ENCODE assay signal across 24 mouse cellular contexts in genomic region chr3:54076461-54076860, GRCm38 (mm10).
DNase-seq lines count a peak whose midpoint lies in the region; ATAC-seq lines count a peak whose summit lies in the region.
"Had no signal": no experiment of that assay in that cellular context is flagged by ENCODE, and none has a peak within 500 bp of the region (broad histone marks: within the 10 kb centered on the region; RNA-seq: fewer than 3 reads in every experiment).

No protein-coding gene starts in this region.

- H3K4me3 ChIP-seq in hindbrain, embryonic 12.5 days: no peak overlapping the region
- H3K4me3 ChIP-seq in hindbrain, embryonic 13.5 days: no peak overlapping the region
- no peak overlapping the region for H3K4me3 ChIP-seq in intestine, embryonic 16.5 days (ENCODE audit: low read length)
- H3K4me3 ChIP-seq in stomach, embryonic 14.5 days (ENCODE audit: low read depth, low read length): no peak overlapping the region
- no peak overlapping the region for H3K4me3 ChIP-seq in stomach, embryonic 16.5 days (replicated peaks; ENCODE audit: low read length)
- H3K4me3 ChIP-seq: embryonic facial prominence, embryonic 12.5 days; embryonic facial prominence, embryonic 15.5 days; erythroblast, embryonic 14.5 days; forebrain, embryonic 10.5 days; forebrain, embryonic 12.5 days had no signal

- no peaks in the 10 kb centered on the region for H3K9me3 ChIP-seq in hindbrain, embryonic 12.5 days (replicated peaks)
- no peaks in the 10 kb centered on the region for H3K9me3 ChIP-seq in hindbrain, embryonic 13.5 days
- no peaks in the 10 kb centered on the region for H3K9me3 ChIP-seq in intestine, embryonic 16.5 days (ENCODE audit: control insufficient read depth, low read length)
- H3K9me3 ChIP-seq in stomach, embryonic 14.5 days (ENCODE audit: control insufficient read depth, low read depth, low read length): no peaks in the 10 kb centered on the region
- H3K9me3 ChIP-seq in stomach, embryonic 16.5 days (replicated peaks; ENCODE audit: control insufficient read depth, low read length): no peaks in the 10 kb centered on the region
- H3K9me3 ChIP-seq: embryonic facial prominence, embryonic 12.5 days; embryonic facial prominence, embryonic 15.5 days; forebrain, embryonic 10.5 days; forebrain, embryonic 12.5 days had no signal

- H3K9ac ChIP-seq in hindbrain, embryonic 12.5 days: peak overlapping the region; percentile 32; the same call in 1 of the 2 replicates
- H3K9ac ChIP-seq in hindbrain, embryonic 13.5 days: no peak overlapping the region
- no peak overlapping the region for H3K9ac ChIP-seq in intestine, embryonic 16.5 days (ENCODE audit: low read depth, low read length)
- no peak overlapping the region for H3K9ac ChIP-seq in stomach, embryonic 14.5 days (replicated peaks; ENCODE audit: low read depth, low read length)
- H3K9ac ChIP-seq in stomach, embryonic 16.5 days (ENCODE audit: low read length): no peak overlapping the region
- H3K9ac ChIP-seq: embryonic facial prominence, embryonic 12.5 days; embryonic facial prominence, embryonic 15.5 days; forebrain, embryonic 12.5 days had no signal

- H3K36me3 ChIP-seq in hindbrain, embryonic 12.5 days: no peaks in the 10 kb centered on the region
- H3K36me3 ChIP-seq in hindbrain, embryonic 13.5 days: no peaks in the 10 kb centered on the region
- no peaks in the 10 kb centered on the region for H3K36me3 ChIP-seq in intestine, embryonic 16.5 days (ENCODE audit: control insufficient read depth, insufficient read depth, low read length)
- no peaks in the 10 kb centered on the region for H3K36me3 ChIP-seq in stomach, embryonic 14.5 days (ENCODE audit: control insufficient read depth, insufficient read depth, low read length)
- H3K36me3 ChIP-seq in stomach, embryonic 16.5 days (ENCODE audit: control insufficient read depth, insufficient read depth, low read length): no peaks in the 10 kb centered on the region
- H3K36me3 ChIP-seq: embryonic facial prominence, embryonic 12.5 days; embryonic facial prominence, embryonic 15.5 days; forebrain, embryonic 10.5 days; forebrain, embryonic 12.5 days had no signal

- ATAC-seq in hindbrain, embryonic 12.5 days (ENCODE audit: low FRiP score): no peak
- no peak for ATAC-seq in hindbrain, embryonic 13.5 days (ENCODE audit: low FRiP score)
- ATAC-seq in intestine, embryonic 16.5 days: 0 out of 2 replicates have a peak, but pooled peaks have one; percentile 48
- ATAC-seq in stomach, embryonic 14.5 days (ENCODE audit: insufficient number of reproducible peaks, insufficient read depth, low FRiP score, low read depth): peak; percentile 79
- peak; percentile 77; the same call in 1 of the 2 replicates for ATAC-seq in stomach, embryonic 16.5 days (ENCODE audit: insufficient read depth, low FRiP score)
- ATAC-seq: forebrain, embryonic 14.5 days; forebrain, embryonic 16.5 days had no signal

- H3K4me1 ChIP-seq in hindbrain, embryonic 12.5 days: no peaks in the 10 kb centered on the region
- H3K4me1 ChIP-seq in hindbrain, embryonic 13.5 days (replicated peaks): no peaks in the 10 kb centered on the region
- H3K4me1 ChIP-seq in intestine, embryonic 16.5 days (ENCODE audit: control insufficient read depth, insufficient read depth, low read length): no peaks in the 10 kb centered on the region
- no peaks in the 10 kb centered on the region for H3K4me1 ChIP-seq in stomach, embryonic 14.5 days (ENCODE audit: control insufficient read depth, insufficient read depth, low read length)
- H3K4me1 ChIP-seq in stomach, embryonic 16.5 days (ENCODE audit: control insufficient read depth, insufficient read depth, low read length): no peaks in the 10 kb centered on the region
- H3K4me1 ChIP-seq: embryonic facial prominence, embryonic 12.5 days; embryonic facial prominence, embryonic 15.5 days; forebrain, embryonic 10.5 days; forebrain, embryonic 12.5 days had no signal

- no peak overlapping the region for H3K27ac ChIP-seq in hindbrain, embryonic 12.5 days
- no peak overlapping the region for H3K27ac ChIP-seq in hindbrain, embryonic 13.5 days
- H3K27ac ChIP-seq in intestine, embryonic 16.5 days (ENCODE audit: low read length): no peak overlapping the region
- H3K27ac ChIP-seq in stomach, embryonic 14.5 days (ENCODE audit: low read length): no peak overlapping the region
- no peak overlapping the region for H3K27ac ChIP-seq in stomach, embryonic 16.5 days (ENCODE audit: low read length)
- H3K27ac ChIP-seq: embryonic facial prominence, embryonic 12.5 days; embryonic facial prominence, embryonic 15.5 days; forebrain, embryonic 10.5 days; forebrain, embryonic 12.5 days had no signal

- no peak overlapping the region for H3K4me2 ChIP-seq in hindbrain, embryonic 12.5 days (replicated peaks)
- no peak overlapping the region for H3K4me2 ChIP-seq in hindbrain, embryonic 13.5 days
- H3K4me2 ChIP-seq in intestine, embryonic 16.5 days (ENCODE audit: low read depth, low read length): no peak overlapping the region
- H3K4me2 ChIP-seq in stomach, embryonic 14.5 days (replicated peaks; ENCODE audit: low read depth, low read length): no peak overlapping the region
- H3K4me2 ChIP-seq in stomach, embryonic 16.5 days (ENCODE audit: low read depth, low read length): no peak overlapping the region
- H3K4me2 ChIP-seq: embryonic facial prominence, embryonic 12.5 days; embryonic facial prominence, embryonic 15.5 days; forebrain, embryonic 12.5 days had no signal

- DNase-seq in adrenal gland, adult 18-20 months (ENCODE audit: low spot score in 2 of 2): no peak
- DNase-seq in cerebellum, postnatal 25 days: no peak
- DNase-seq in urinary bladder, postnatal 4 days (ENCODE audit: low spot score in 2 of 2): no peak
- DNase-seq: adrenal gland, adult 8-10 months; adrenal gland, postnatal 14 days; adrenal gland, postnatal 36 days; cerebellum, adult 11-12 months; cerebellum, adult 2 months; cerebellum, adult 9-10 months; cerebellum, postnatal 10 days; cerebellum, postnatal 36 days; embryo, embryonic 11 days had no signal

- H3K27me3 ChIP-seq in hindbrain, embryonic 12.5 days: no peaks in the 10 kb centered on the region
- H3K27me3 ChIP-seq in hindbrain, embryonic 13.5 days: no peaks in the 10 kb centered on the region
- H3K27me3 ChIP-seq in intestine, embryonic 16.5 days (replicated peaks; ENCODE audit: control insufficient read depth, insufficient read depth, low read length): no peaks in the 10 kb centered on the region
- no peaks in the 10 kb centered on the region for H3K27me3 ChIP-seq in stomach, embryonic 14.5 days (ENCODE audit: control insufficient read depth, insufficient read depth, low read length)
- no peaks in the 10 kb centered on the region for H3K27me3 ChIP-seq in stomach, embryonic 16.5 days (ENCODE audit: control insufficient read depth, insufficient read depth, low read length)
- H3K27me3 ChIP-seq: embryonic facial prominence, embryonic 12.5 days; embryonic facial prominence, embryonic 15.5 days; forebrain, embryonic 12.5 days had no signal

- 81% methylated on average over 5 of the region's 5 CpGs for WGBS in hindbrain, embryonic 12.5 days
- 85% methylated on average over 5 of the region's 5 CpGs for WGBS in hindbrain, embryonic 13.5 days
- WGBS in intestine, embryonic 16.5 days: 57% methylated on average over 5 of the region's 5 CpGs
- WGBS in stomach, embryonic 14.5 days: 56% methylated on average over 5 of the region's 5 CpGs
- WGBS in stomach, embryonic 16.5 days: 54% methylated on average over 5 of the region's 5 CpGs

Comparison
In these comparisons a context has a peak if more than half of its experiments do, and no peak if none do; other contexts are left out.
1. ATAC-seq: peak in intestine, embryonic 16.5 days (single experiment), stomach, embryonic 14.5 days (single experiment) and stomach, embryonic 16.5 days (single experiment); none in hindbrain, embryonic 12.5 days (single experiment) and hindbrain, embryonic 13.5 days (single experiment).